Mouse (Mus musculus): ENCODE measurements at regions not wholly inside any gene's neighbourhood (a gene's known extent, or its start where the extent isn't known, plus 50 kb on each side); places are given as distances from the start of the nearest gene placed in this dataset.

GRCm38 (mm10) chr11:18444101-18444500, 490.4 kb upstream of the Etaa1 start:
- no peak for DNase-seq
- intact Hi-C loops (cut with DNase I) = no loop called here

GRCm38 (mm10) chr11:18443156-18443555, 489.5 kb upstream of the Etaa1 start:
- DNase-seq = no peak
- intact Hi-C loops (cut with DNase I) = no loop called here

- DNase-seq = no peak
- intact Hi-C loops (cut with DNase I) = no loop called here
Measured at GRCm38 (mm10) chr11:18437834-18438611, 484.3 kb upstream of the Etaa1 start.

- intact Hi-C loops (cut with DNase I) = no loop called here
- DNase-seq = no peak
Measured at GRCm38 (mm10) chr11:18421076-18421475, 467.4 kb upstream of the Etaa1 start.

GRCm38 (mm10) chr11:18413769-18414168, 460.1 kb upstream of the Etaa1 start:
- no peak for DNase-seq
- intact Hi-C loops (cut with DNase I) = no loop called here

GRCm38 (mm10) chr11:18408071-18408752, 454.5 kb upstream of the Etaa1 start:
- intact Hi-C loops (cut with DNase I) = no loop called here
- DNase-seq = no peak

- intact Hi-C loops (cut with DNase I) = no loop called here
- DNase-seq = no peak
Measured at GRCm38 (mm10) chr11:18399561-18399960, 445.9 kb upstream of the Etaa1 start.

GRCm38 (mm10) chr11:18396397-18396796, 442.7 kb upstream of the Etaa1 start:
- DNase-seq = no peak
- intact Hi-C loops (cut with DNase I) = no loop called here

- DNase-seq = no peak
- intact Hi-C loops (cut with DNase I) = no loop called here
Measured at GRCm38 (mm10) chr11:18395631-18396030, 442.0 kb upstream of the Etaa1 start.

GRCm38 (mm10) chr11:18372813-18373332, 419.2 kb upstream of the Etaa1 start:
- DNase-seq = no peak
- intact Hi-C loops (cut with DNase I) = no loop called here

GRCm38 (mm10) chr11:18371304-18371703, 417.6 kb upstream of the Etaa1 start:
- no peak for DNase-seq
- intact Hi-C loops (cut with DNase I) = no loop called here

GRCm38 (mm10) chr11:18370861-18371260, 417.2 kb upstream of the Etaa1 start:
- intact Hi-C loops (cut with DNase I) = no loop called here
- DNase-seq = no peak

GRCm38 (mm10) chr11:18354866-18355265, 401.2 kb upstream of the Etaa1 start:
- no peak for DNase-seq
- intact Hi-C loops (cut with DNase I) = no loop called here

GRCm38 (mm10) chr11:18354156-18354555, 400.5 kb upstream of the Etaa1 start:
- intact Hi-C loops (cut with DNase I) = no loop called here
- no peak for DNase-seq

- DNase-seq = no peak
- intact Hi-C loops (cut with DNase I) = no loop called here
Measured at GRCm38 (mm10) chr11:18347841-18348240, 394.2 kb upstream of the Etaa1 start.

GRCm38 (mm10) chr11:18313510-18314301, 360.0 kb upstream of the Etaa1 start:
- DNase-seq = no peak
- intact Hi-C loops (cut with DNase I) = no loop called here

- peak; percentile 54 to 62 for DNase-seq
- intact Hi-C loops (cut with DNase I) = no loop called here
Measured at GRCm38 (mm10) chr11:18296194-18297125, 342.8 kb upstream of the Etaa1 start.

GRCm38 (mm10) chr11:18278585-18279136, 325.0 kb upstream of the Etaa1 start:
- intact Hi-C loops (cut with DNase I) = no loop called here
- DNase-seq = no peak

GRCm38 (mm10) chr11:18272392-18272791, 318.7 kb upstream of the Etaa1 start:
- intact Hi-C loops (cut with DNase I) = no loop called here

GRCm38 (mm10) chr11:18266161-18266560, 312.5 kb upstream of the Etaa1 start:
- intact Hi-C loops (cut with DNase I) = no loop called here
- DNase-seq = no peak

More at GRCm38 (mm10) chr11:18272392-18272791, 318.7 kb upstream of the Etaa1 start:
- no peak for DNase-seq
